Mouse (Mus musculus) colon, adult 2 months (tissue): ENCODE data around the gene Mgat4c. TPM values are rescaled to one million over a fixed set of nuclear protein-coding genes. Genes with fewer than 3 reads are reported as not detected.

ENCODE experiments used
- polyA plus RNA-seq: library from polyadenylated mRNA; depleted of rRNA; stranded (reverse); fragments of >200 nt; gene quantifications from 2 replicates; pipeline ENCODE4 v1.2.3, GENCODE M21; 2012; rRNA removed

Gene Mgat4c
- polyA plus RNA-seq = 15.6 and 26.6 TPM in 2 replicates

DNA sequence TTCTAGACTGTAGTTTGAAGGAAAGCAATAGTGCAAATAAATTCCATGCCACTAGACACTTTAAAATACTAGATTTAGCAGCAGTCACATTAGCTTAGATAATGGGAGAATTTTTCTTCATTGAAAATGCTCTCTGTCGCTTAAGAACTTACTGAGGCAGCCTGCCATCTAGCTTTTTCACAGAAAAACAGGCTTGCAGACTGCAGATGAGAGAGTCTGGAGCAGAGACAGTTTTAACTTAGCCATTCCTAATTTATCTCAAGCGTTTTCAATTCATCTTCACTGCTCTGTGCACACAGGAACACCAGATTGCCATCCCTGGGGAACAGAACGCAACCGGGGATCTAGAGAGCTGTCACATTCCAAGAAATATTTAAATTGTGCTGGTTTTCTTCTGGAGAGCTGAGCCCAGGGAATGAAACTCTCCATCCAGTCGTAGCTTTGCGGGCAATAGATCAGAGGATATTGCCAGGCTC, at the start of gene Mgat4c:
Gene Mgat4c (plus strand): TSS at position 51 of the 476 bp plus-strand sequence.

